Mouse (Mus musculus): ENCODE measurements around the gene Otub2.

Otub2 gene

DNA sequence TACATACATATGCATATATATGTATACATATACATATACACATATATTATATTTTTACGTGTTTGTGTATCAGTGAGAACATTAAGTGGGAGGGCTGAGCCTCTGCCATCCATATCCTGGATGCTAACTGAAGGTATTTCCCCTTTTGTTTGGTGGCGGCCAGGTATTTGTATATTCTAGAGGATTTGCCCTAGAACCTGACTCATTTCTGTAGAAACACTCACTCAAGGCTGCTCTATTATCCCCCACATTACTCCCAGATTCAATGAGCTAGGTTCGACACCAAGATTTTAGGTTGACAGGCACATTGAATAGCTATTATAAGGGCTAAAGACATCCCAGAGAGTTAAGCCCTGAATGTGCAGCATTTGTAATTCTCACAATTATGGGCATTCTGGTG, 56.6 kb downstream of the Otub2 start:
- DNase-seq, result no peak

- DNase-seq, result no peak
Measured at GRCm38 (mm10) chr12:103453361-103453760, 64.9 kb downstream of the Otub2 start.
